Mouse (Mus musculus): ENCODE data around the gene Fntb. TPM values are rescaled to one million over a fixed set of nuclear protein-coding genes. Genes with fewer than 3 reads are reported as not detected.

The Fntb gene
- polyA plus RNA-seq, 1 experiment from 2014 or later = 35.2 TPM

- Histone ChIP-seq H3K4me2 (peak within 1 kb of the TSS; percentile 94), H3K36me3 (replicated peaks) (peaks cover 21% of the 10 kb centered on the region), H3K9me3 (no peaks in the 10 kb centered on the region), H3K27me3 (no peaks in the 10 kb centered on the region), H3K27ac (peak within 1 kb of the TSS; percentile 14; the same call in 1 of the 2 replicates), H3K9ac (peak within 1 kb of the TSS; percentile 68), H3K4me3 (replicated peaks) (peak within 1 kb of the TSS; percentile 71), H3K4me1 (peaks cover 21% of the 10 kb centered on the region)
- ATAC-seq (ENCODE audit: low FRiP score) = peak; percentile 99
- under 1% methylated on average over 70 of the region's 73 CpGs for WGBS
These were observed 196.8 kb downstream of the Fntb start, which contains the start of gene Max for GRCm38 (mm10) chr12:76961932-76962891. Max (minus strand) TSS chr12:76962201.

- H3K27me3 ChIP-seq = no peaks in the 10 kb centered on the region
- 9% methylated on average over 5 of the region's 5 CpGs for WGBS
- no peaks in the 10 kb centered on the region for H3K9me3 ChIP-seq
- H3K4me3 ChIP-seq (replicated peaks) = no peak overlapping the region
- 0 out of 2 replicates have a peak, but pooled peaks cover under 1% of the 10 kb centered on the region for H3K36me3 ChIP-seq (replicated peaks)
- no peak overlapping the region for H3K4me2 ChIP-seq
- no peak overlapping the region for H3K27ac ChIP-seq
- H3K4me1 ChIP-seq = peaks cover 21% of the 10 kb centered on the region
- H3K9ac ChIP-seq = no peak overlapping the region
- no peak for ATAC-seq (ENCODE audit: low FRiP score)
These were observed 199.7 kb downstream of the Fntb start for GRCm38 (mm10) chr12:76965089-76965488.

DNA sequence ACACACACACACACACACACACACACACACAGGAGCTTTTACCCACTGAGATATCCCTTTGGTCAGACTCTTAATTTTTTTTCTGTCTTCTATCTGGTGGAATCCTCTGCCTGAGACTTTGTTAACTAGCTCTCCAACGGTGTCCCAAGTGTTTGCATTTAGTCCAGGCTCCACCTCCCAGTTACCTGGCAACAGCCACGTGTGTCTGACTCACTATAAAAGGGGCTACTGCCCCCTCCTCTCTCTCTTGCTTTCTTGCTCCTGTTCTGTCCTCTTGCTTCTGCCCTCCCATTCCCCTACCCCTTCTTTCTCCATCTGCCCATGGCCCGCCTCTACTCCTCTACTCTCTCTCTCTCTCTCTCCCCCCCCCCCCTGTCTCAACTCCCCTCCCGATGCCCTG lies 200.5 kb downstream of the Fntb start:
- Histone ChIP-seq H3K27me3 (no peaks in the 10 kb centered on the region), H3K4me1 (peaks cover 16% of the 10 kb centered on the region), H3K27ac (no peak overlapping the region), H3K36me3 (replicated peaks) (no peaks in the 10 kb centered on the region), H3K4me3 (replicated peaks) (no peak overlapping the region), H3K9me3 (no peaks in the 10 kb centered on the region), H3K9ac (no peak overlapping the region), H3K4me2 (peak overlapping the region; percentile 24; the same call in 1 of the 2 replicates)
- ATAC-seq (ENCODE audit: low FRiP score) = no peak
- WGBS = 6% methylated on average over 3 of the region's 4 CpGs

Other genes with a start within 250 kb of the Fntb start
- gene Plekhg3, start 234.7 kb upstream of the Fntb start, polyA plus RNA-seq (2016; fragmentation: Nextera tagmentation; extraction: Ambion mirVana) = 1.0 TPM in 2 replicates
- gene Sptb, start 55.0 kb upstream of the Fntb start, polyA plus RNA-seq (2016; fragmentation: Nextera tagmentation; extraction: Ambion mirVana) = 1.8 and 2.1 TPM in 2 replicates
- 70.1 and 79.0 TPM in 2 replicates for gene Churc1, start 51 bp upstream of the Fntb start, polyA plus RNA-seq (2016; fragmentation: Nextera tagmentation; extraction: Ambion mirVana)
- gene Gpx2, start 30.0 kb downstream of the Fntb start, polyA plus RNA-seq (2016; fragmentation: Nextera tagmentation; extraction: Ambion mirVana) = 0.33 and 1.2 TPM in 2 replicates
- 11.8 and 13.8 TPM in 2 replicates for gene Rab15, start 57.3 kb downstream of the Fntb start, polyA plus RNA-seq (2016; fragmentation: Nextera tagmentation; extraction: Ambion mirVana)
- 14.7 and 23.4 TPM in 2 replicates for gene Max, start 196.6 kb downstream of the Fntb start, polyA plus RNA-seq (2016; fragmentation: Nextera tagmentation; extraction: Ambion mirVana)

Measured in forebrain, embryonic 12.5 days (tissue).